Mouse (Mus musculus): ENCODE measurements around the gene Smg5. TPM values are rescaled to one million over a fixed set of nuclear protein-coding genes. Genes with fewer than 3 reads are reported as not detected.

Gene Smg5
- total and polyA plus RNA-seq, 2 experiments: 14.1 to 36.6 TPM

DNA sequence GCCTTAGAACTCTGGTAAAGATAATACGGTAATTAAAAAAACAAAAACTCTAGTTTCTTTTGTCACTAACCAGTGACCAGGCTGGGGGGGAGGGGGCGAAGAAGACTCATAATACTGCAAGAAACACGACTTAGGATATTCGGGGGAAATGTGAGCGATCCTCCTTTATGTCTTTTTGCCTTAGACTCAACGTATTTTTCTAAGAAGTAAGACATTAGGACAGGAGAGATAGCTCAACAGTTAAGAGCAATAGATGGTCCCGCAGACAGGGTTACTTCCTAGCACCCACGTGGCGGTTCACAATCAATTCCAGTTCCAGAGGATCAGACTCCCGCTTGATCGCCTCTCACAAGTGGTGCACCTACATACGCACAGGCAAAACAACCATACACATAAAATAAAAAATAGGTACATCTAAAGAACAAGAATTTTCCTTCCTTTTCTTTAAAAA lies 39.9 kb upstream of the Smg5 start:
- no peak for TF ChIP-seq POLR2A (IDR thresholded peaks at IDR 0.05; ENCODE audit: extremely low read depth, insufficient read depth, low read length)
- no peak for TF ChIP-seq CTCF (IDR thresholded peaks at IDR 0.05; ENCODE audit: low read depth, low read length)
- Histone ChIP-seq H3K27me3 (ENCODE audit: control insufficient read depth, insufficient read depth, low read length) (no peaks in the 10 kb centered on the region), H3K4me3 (ENCODE audit: insufficient read depth, low read depth, low read length) (peak overlapping the region; percentile 65), H3K27ac (replicated peaks; ENCODE audit: insufficient read depth, low read depth, low read length) (peak overlapping the region; percentile 82), H3K9ac (ENCODE audit: low read depth, low read length) (peak overlapping the region; percentile 33), H3K4me1 (ENCODE audit: control insufficient read depth, insufficient read depth, low read length) (peaks cover 2% of the 10 kb centered on the region; the same call in 1 of the 2 replicates), H3K36me3 (ENCODE audit: control insufficient read depth, insufficient read depth, low read length) (peaks cover 18% of the 10 kb centered on the region), H3K79me2 (ENCODE audit: control insufficient read depth, insufficient read depth, low read length) (peaks cover 8% of the 10 kb centered on the region)
- 0% methylated on average over 12 of the region's 12 CpGs for WGBS
- no peak for DNase-seq (ENCODE audit: extremely low read depth, low read depth, low spot score)

DNA sequence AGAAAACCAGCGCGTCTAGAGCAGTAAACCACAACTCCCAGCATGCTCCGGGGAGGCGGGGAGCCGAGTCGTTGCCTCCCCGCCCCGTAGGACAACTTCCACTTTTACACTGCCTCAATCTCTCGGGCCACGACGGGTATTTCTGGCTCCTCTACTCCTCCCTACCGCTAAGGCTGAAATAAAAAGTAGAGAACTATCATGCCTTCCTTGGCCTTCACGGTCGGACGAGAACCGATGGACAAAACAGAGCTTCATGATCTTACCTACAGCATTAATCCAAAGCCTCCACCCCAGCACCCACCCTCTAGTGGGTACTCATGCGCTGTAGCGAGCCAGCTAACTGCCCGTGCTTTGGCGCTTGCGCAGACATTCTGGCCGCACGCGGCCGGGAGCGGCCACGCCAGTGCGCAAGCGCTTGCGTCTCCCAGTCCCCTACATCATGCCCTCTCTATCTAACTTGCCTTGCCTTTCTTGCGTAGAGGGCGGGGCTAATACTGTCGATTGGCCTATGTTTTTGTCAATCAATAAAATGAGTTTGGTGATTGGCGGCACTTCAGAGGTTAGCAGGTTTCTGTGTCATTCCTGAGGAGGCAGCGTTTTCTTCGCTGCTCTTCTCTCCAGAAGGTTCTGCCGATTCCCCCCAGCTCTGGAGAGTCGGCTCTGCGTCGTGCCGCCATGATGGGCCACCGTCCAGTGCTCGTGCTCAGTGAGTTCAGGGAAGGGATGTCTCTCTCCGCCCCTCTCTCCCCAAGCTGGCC lies 39.3 kb upstream of the Smg5 start, which contains the start of the genes Tsacc and Cct3:
Tsacc (minus strand) TSS at position 439 of the 758 bp plus-strand sequence.
Cct3 (plus strand) TSS at position 556 of the 758 bp plus-strand sequence.
- Histone ChIP-seq H3K79me2 (ENCODE audit: control insufficient read depth, insufficient read depth, low read length) (peaks cover 8% of the 10 kb centered on the region), H3K27ac (replicated peaks; ENCODE audit: insufficient read depth, low read depth, low read length) (peak within 1 kb of the TSS; percentile 82), H3K27me3 (ENCODE audit: control insufficient read depth, insufficient read depth, low read length) (no peaks in the 10 kb centered on the region), H3K9ac (ENCODE audit: low read depth, low read length) (peak within 1 kb of the TSS; percentile 85), H3K4me1 (ENCODE audit: control insufficient read depth, insufficient read depth, low read length) (peaks cover 2% of the 10 kb centered on the region; the same call in 1 of the 2 replicates), H3K4me3 (ENCODE audit: insufficient read depth, low read depth, low read length) (peak within 1 kb of the TSS; percentile 86), H3K36me3 (ENCODE audit: control insufficient read depth, insufficient read depth, low read length) (peaks cover 24% of the 10 kb centered on the region)
- WGBS: under 1% methylated on average over 44 of the region's 44 CpGs
- TF ChIP-seq POLR2A (IDR thresholded peaks at IDR 0.05; ENCODE audit: extremely low read depth, insufficient read depth, low read length) (peak; percentile 67), CTCF (IDR thresholded peaks at IDR 0.05; ENCODE audit: low read depth, low read length) (0 out of 2 replicates have a peak, but pooled peaks have one; percentile 12)
- DNase-seq (ENCODE audit: extremely low read depth, low read depth, low spot score): peak; percentile 99

DNA sequence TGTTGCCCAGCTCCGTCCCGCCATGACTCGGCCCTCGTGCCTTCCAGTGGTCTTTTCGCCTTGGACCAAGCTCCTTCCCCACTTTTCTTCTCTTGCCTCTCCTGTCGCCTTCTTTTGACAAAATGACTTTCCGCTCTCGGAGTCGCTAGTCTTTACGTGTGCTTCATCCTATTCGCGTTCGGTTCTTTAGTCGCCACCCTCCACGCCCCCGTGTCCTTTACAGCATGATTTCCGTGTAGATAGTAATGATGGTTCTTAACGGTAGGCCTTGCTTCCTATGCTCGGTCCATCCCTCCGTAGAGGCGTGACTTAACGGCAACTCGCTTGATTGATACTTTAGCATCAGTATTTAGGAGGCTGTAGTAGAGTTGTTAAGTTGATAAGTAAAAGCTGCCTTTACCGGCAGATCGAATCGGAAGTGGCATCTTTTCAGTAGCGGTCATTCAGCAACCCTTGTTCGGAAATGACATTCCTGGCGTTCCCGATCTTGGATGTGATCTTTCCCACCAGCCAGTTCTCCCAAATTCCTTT lies 38.7 kb upstream of the Smg5 start:
- Histone ChIP-seq H3K27ac (replicated peaks; ENCODE audit: insufficient read depth, low read depth, low read length) (peak overlapping the region; percentile 68), H3K4me1 (ENCODE audit: control insufficient read depth, insufficient read depth, low read length) (peaks cover 2% of the 10 kb centered on the region; the same call in 1 of the 2 replicates), H3K27me3 (ENCODE audit: control insufficient read depth, insufficient read depth, low read length) (no peaks in the 10 kb centered on the region), H3K36me3 (ENCODE audit: control insufficient read depth, insufficient read depth, low read length) (peaks cover 29% of the 10 kb centered on the region), H3K79me2 (ENCODE audit: control insufficient read depth, insufficient read depth, low read length) (peaks cover 8% of the 10 kb centered on the region), H3K9ac (ENCODE audit: low read depth, low read length) (peak overlapping the region; percentile 85), H3K4me3 (ENCODE audit: insufficient read depth, low read depth, low read length) (peak overlapping the region; percentile 86)
- under 1% methylated on average over 30 of the region's 30 CpGs for WGBS
- peak; percentile 44 for DNase-seq (ENCODE audit: extremely low read depth, low read depth, low spot score)
- TF ChIP-seq CTCF (IDR thresholded peaks at IDR 0.05; ENCODE audit: low read depth, low read length): no peak
- no peak for TF ChIP-seq POLR2A (IDR thresholded peaks at IDR 0.05; ENCODE audit: extremely low read depth, insufficient read depth, low read length)

DNA sequence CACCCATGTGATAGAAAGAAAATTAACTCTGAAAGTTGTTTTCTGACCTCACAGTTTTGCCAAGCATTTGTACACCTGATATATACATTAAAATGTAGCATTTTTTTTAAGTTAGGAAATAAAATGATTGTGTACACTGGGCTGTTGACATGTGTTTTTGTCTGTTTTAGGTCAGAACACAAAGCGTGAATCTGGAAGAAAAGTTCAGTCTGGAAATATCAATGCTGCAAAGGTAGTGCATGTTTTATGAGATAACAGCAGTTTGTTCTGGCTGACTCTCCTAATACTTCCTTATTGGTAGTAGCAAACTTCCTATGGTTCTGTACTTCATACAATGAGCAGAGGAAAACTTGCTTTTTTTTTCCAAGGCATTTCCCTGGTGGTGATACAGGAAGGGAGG lies 36.9 kb upstream of the Smg5 start:
- no peak for DNase-seq (ENCODE audit: extremely low read depth, low read depth, low spot score)
- Histone ChIP-seq H3K9ac (ENCODE audit: low read depth, low read length) (no peak overlapping the region), H3K27ac (replicated peaks; ENCODE audit: insufficient read depth, low read depth, low read length) (no peak overlapping the region), H3K4me1 (ENCODE audit: control insufficient read depth, insufficient read depth, low read length) (peaks cover 2% of the 10 kb centered on the region; the same call in 1 of the 2 replicates), H3K79me2 (ENCODE audit: control insufficient read depth, insufficient read depth, low read length) (peaks cover 8% of the 10 kb centered on the region), H3K27me3 (ENCODE audit: control insufficient read depth, insufficient read depth, low read length) (no peaks in the 10 kb centered on the region), H3K36me3 (ENCODE audit: control insufficient read depth, insufficient read depth, low read length) (peaks cover 45% of the 10 kb centered on the region), H3K4me3 (ENCODE audit: insufficient read depth, low read depth, low read length) (no peak overlapping the region)
- WGBS: 47% methylated on average over 1 of the region's 1 CpGs
- TF ChIP-seq POLR2A (IDR thresholded peaks at IDR 0.05; ENCODE audit: extremely low read depth, insufficient read depth, low read length) (no peak), CTCF (IDR thresholded peaks at IDR 0.05; ENCODE audit: low read depth, low read length) (no peak)

DNA sequence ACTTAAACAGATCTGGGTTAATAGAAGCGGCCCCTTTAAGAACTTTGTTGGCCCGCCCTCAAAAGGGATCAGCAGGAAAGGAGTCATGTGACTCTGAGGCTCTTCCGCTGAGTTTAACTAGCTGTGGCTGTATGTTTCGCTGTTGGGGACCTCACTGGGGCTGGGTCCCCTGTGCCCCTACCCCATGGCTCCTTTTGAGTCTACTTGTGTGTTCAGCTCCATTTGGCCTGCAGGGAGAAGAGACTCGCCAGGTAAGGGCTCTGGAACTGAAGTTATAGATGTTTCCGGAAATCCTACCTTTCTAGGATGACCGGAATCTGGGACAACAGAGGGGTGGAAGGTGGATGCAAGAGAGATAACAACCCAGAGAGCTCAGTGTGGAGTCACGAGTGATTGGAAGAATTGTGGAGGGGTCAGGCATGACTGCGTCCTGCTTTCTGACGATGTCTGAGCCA lies 11.1 kb upstream of the Smg5 start, which contains the start of gene Glmp:
Glmp (plus strand) TSS at position 73 of the 455 bp plus-strand sequence.
- DNase-seq (ENCODE audit: extremely low read depth, low read depth, low spot score): peak; percentile 80
- peak within 1 kb of the TSS; percentile 63 for H3K4me3 ChIP-seq (ENCODE audit: insufficient read depth, low read depth, low read length)
- H3K9ac ChIP-seq (ENCODE audit: low read depth, low read length): peak within 1 kb of the TSS; percentile 91
- H3K36me3 ChIP-seq (ENCODE audit: control insufficient read depth, insufficient read depth, low read length): peaks cover 24% of the 10 kb centered on the region
- H3K79me2 ChIP-seq (ENCODE audit: control insufficient read depth, insufficient read depth, low read length): peaks cover 13% of the 10 kb centered on the region; the same call in 1 of the 2 replicates
- WGBS: under 1% methylated on average over 10 of the region's 10 CpGs
- H3K4me1 ChIP-seq (ENCODE audit: control insufficient read depth, insufficient read depth, low read length): peaks cover 8% of the 10 kb centered on the region
- H3K27ac ChIP-seq (replicated peaks; ENCODE audit: insufficient read depth, low read depth, low read length): peak within 1 kb of the TSS; percentile 72
- H3K27me3 ChIP-seq (ENCODE audit: control insufficient read depth, insufficient read depth, low read length): no peaks in the 10 kb centered on the region
- TF ChIP-seq POLR2A (IDR thresholded peaks at IDR 0.05; ENCODE audit: extremely low read depth, insufficient read depth, low read length) (0 out of 2 replicates have a peak, but pooled peaks have one; percentile 46), CTCF (IDR thresholded peaks at IDR 0.05; ENCODE audit: low read depth, low read length) (no peak)
